Mouse (Mus musculus) mouse trophoblast stem cell (cell line): Measurements from ENCODE around the gene Ubap2l.

Source experiments
- in situ Hi-C, 2 experiments: fragments of 300-500 bp; cut with MseI, MboI; formaldehyde crosslinking; loops; 2 replicates in 1 of 2; 3 replicates in 1 of 2; pipeline ENCODE4 v1.15.1; 2025

Ubap2l gene

GRCm38 (mm10) chr3:89966946-89967345 is 85.5 kb downstream of the Ubap2l start:
- in situ Hi-C loops, result no loop called here

DNA sequence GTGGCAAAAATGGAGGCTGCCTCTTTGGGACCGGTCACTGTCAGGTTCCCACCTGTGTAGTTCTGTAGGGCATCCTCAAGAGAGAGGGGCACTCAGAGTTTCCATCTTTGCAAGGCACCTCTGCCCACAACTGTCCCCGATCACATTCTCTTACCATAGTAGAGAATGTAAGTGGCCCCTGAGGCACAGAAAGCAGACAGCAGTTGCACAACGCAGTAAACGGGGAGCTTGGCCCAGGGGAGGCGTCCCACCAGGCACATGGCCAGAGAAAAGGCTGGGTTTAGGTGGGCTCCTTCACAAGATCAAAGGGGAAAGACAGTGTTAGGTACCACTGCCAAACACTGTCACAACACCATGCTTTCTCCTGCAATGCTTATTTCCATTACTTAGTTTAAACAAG is 86.5 kb downstream of the Ubap2l start:
- in situ Hi-C loops, result no loop called here

- in situ Hi-C loops, result no loop called here
Observed at GRCm38 (mm10) chr3:89965557-89965956, 86.9 kb downstream of the Ubap2l start.

DNA sequence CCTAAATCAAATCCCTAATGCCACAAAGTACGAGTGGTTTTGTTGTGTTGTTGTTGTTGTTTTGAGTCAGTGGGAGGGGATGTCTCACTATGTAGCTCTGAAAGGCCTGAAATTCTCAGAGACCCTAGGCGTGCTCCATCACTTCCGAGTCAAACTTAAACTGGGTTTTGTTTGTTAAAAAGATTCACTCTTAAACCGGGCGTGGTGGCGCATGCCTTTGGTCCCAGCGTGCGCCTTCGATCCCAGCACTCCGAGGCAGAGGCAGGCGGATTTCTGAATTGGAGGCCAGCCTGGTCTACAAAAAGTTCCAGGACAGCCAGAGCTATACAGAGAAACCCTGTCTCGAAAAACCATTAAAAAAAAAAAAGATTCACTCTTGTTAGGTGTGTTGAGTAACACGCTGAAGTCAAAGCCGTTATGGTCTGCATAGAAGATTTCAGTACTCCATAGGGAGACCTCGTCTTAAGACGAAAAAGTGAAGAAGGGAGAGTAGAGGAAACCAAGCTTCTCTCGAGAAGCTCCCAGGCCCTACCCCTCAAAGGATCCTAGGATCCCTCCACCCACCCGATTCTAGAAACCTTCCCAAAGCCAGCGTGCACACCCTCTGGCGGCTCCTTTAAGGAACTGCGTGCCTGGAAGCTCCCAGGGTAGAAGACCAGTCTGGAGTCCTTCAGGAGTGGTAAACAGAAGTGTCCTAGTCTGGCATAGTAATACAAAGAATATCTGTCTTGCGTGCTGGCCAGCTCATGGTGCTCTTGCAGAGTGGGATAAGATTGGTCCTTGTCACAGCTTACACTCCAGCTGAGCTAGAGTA is 88.3 kb downstream of the Ubap2l start:
- in situ Hi-C loops, result no loop called here

DNA sequence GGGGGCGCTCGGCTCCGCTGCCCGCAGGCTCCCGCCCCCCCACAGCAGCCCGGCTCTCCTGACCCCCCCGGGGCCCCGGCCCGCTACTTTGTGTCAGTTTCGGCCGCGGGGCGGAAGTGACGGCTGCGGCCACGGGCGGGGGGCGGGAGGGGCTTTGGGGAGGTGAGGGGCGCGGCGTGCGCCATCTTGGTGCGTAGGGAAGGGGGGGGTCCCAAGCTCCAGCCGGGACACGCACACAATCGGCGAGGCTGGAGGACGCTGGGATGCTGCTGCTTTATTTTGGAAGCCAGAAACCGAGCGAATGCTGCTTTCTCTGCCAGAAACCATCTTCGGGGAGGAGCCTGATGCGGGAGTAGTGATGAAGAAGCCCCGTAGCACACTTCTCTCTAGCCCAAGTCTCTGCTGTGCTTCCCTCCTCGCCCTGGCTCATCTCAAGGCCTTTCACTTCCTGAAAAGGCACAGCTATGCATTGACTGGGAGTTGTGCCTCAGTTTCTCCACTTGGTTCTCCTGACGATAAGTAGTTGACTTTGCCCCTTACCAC is 89.1 kb downstream of the Ubap2l start, which contains the start of gene Atp8b2:
Atp8b2 (minus strand) TSS at position 288 of the 543 bp plus-strand sequence.
- in situ Hi-C loops, result no loop called here

DNA sequence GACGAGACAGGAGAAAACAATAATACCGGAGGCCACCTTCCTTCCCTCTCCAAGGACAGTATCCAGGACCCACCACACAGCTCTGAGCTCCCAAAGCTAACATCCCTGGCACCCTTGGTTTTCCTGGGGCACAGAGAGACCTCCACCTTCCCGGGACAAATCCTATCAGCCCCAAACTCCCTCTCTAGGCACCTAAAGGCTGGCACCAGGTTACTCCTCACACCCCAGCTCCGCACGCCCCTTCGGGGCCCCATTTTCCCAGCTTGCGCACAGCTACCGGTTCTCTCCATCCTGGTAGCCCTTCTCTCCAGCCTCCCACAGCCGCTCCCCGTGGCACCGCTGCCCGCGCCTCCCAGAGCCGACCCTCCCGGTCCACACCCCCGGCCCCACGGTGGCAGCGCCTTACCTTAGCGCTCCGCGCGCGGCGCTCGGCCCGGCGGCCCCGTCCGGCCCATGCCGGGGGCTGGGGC is 89.6 kb downstream of the Ubap2l start:
- in situ Hi-C loops, result no loop called here

GRCm38 (mm10) chr3:89962059-89962750 is 90.2 kb downstream of the Ubap2l start:
- in situ Hi-C loops, result no loop called here

DNA sequence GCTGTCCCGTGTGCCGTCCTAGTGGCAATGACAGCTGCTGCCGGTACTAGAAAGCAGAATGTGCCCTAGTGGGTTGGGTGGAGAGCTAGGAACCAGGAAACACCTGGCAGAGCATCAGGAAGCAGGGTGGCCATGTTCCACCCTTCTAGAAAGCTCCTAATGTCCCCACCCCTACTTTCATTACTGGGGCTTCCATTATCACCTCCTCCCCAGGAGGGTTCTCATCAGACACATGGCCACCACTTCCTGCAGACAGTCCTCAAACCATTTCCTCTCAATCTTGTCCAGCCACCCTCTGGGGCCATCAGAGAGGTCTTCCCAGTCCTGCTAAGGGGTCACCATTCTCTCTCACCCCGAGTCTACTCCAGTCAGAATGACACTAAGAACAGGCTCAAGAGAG is 91.0 kb downstream of the Ubap2l start:
- in situ Hi-C loops, result no loop called here

- in situ Hi-C loops, result no loop called here
Observed at GRCm38 (mm10) chr3:89960469-89960868, 92.0 kb downstream of the Ubap2l start.

DNA sequence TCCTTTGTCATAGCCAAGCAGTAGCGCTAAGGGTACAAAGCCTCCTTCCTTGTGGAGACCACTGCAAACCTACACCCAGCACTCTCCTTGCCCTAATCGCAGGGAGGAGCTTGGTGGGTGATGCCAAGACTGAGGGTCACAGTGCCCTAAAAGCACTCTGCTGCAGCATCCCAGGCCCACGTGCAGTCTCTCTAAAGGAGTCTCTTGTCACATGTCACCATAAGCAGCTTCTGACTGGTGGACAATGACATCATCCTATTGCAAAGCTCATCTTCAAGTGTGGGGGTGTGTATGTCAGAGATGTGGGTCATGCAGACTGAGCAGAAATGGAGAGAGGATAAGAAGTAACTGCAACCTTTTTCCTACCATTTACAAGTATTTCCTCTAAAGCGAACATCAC is 93.0 kb downstream of the Ubap2l start:
- in situ Hi-C loops, result no loop called here

DNA sequence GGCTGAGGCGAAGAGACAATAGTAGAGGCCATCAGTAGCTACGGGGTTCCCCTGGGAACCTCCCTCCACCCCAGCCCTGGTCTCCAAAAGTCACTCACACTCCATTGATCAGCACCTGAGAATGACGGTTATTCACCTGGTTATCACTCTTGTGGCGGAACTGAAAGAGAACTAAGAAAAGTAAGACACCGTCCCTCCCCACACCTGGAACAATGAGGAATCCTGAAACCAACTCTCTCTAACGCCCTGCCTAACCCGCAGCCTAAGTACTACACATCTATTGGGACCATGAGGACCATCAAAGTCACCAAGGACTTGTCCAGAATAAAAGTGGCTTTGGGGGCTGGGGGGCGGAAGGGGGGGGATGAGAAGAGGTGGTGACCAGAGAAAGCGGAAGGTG is 94.5 kb downstream of the Ubap2l start:
- in situ Hi-C loops, result no loop called here

- in situ Hi-C loops, result no loop called here
Observed at GRCm38 (mm10) chr3:89956177-89956971, 96.1 kb downstream of the Ubap2l start.

DNA sequence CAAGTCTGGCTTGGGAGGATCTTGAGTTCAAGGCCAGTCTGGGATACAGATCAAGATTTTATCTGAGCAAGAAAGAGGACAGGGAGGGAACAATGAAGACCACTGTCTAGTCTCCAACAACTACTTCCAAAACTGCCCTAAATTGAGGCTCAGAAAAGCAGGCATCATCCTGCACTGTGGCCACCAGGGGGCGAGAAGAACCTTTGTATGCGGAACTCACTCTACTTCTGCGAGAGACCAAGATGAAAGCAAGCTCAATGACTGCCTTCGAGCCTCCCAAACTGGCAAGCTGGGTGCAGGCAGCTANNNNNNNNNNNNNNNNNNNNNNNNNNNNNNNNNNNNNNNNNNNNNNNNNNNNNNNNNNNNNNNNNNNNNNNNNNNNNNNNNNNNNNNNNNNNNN is 99.0 kb downstream of the Ubap2l start:
- in situ Hi-C loops, result no loop called here
